Mouse (Mus musculus) frontal cortex, adult (tissue): ENCODE measurements around the gene Dnm1.
A peak's percentile ranks its signal among the peaks of the same experiment; 100 is the strongest.
"Not testable (repeated sequence)": the region's sequence is repeated elsewhere in the genome, so short reads cannot be mapped to it uniquely, and the experiment has no call there.

Experiments
- ATAC-seq: cut with Nextera tagmentation; 2 replicates; pipeline ENCODE4 v1.9.2; 2017; ENCODE audit warnings: mild to moderate bottlenecking, moderate library complexity, mixed read lengths; ENCODE audit not compliant: low TSS enrichment

The Dnm1 gene

DNA sequence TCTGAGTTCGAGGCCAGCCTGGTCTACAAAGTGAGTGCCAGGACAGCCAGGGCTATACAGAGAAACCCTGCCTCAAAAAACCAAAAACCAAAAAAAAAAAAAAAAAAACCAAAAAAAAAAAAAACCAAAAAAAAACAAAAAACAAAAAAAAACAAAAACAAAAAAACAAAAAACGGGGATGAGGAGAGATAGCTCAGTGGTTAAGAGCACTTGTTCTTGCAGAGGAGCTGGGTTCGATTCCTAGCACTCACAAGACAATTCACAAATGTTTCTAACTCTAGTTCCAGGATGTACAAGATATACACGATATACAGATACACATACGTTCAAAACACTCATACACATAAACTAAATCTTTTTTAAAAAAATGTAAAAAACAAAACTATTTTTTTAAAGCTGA lies 9.1 kb upstream of the Dnm1 start:
- ATAC-seq = not testable (repeated sequence)

DNA sequence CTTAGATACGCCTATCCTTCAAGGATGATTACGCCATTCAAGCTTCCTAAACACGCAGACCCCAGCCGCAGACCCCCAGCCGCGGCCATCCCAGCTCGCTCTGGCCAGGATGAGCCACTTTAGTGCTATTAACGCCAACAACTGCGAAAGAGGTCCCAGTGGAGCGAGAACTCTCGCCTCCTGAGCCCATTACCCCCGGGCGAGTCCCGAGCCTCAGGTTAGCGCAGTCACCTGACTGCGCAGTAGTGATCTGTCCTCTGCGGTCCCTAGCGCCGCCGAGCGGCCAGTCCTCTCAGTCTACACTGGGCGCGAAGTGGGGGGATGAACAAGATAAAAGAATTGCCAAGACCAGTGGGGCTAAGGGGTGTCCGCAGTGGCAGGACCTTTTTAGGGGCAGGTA lies 8.3 kb upstream of the Dnm1 start:
- ATAC-seq = peak; percentile 42; the same call in 1 of the 2 replicates

DNA sequence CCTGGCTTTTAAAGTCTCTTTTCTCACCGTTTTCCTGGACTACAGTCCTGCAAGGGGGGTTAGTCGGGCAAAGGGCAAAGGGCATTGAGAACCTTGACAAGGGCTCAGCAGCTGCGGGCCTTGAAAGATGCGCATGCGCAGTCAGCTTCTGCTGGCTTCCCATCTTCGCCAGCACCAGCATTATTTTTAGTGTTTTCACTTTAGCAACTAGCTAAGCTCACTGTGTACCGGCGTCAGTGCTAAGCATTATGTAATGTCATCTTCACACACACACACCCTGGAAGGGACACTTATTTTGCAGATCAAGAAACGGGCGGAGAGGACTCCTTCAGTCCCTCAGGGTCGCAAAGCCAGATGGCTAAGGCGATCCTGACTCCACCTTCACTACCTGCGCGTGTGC lies 7.6 kb upstream of the Dnm1 start:
- ATAC-seq = peak; percentile 55

DNA sequence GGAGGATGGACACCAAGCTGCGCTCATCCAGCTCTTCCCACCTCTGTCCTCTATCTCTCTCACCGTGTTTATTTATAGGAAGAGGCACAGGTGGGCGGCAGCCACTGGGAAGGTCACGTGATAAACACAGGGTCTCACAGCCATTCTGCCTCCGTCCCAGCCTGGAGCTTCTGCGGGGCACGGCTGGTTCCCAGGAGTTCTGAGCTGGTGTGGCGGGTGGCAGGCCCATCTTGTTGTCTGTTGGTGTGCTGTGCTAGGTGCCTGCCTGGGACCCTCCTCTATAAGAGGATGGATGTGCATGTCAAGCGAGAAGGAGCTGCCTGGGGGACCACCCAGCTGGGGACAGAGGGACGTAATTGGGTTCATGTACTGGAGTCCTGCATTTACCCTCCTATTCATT lies 5.2 kb upstream of the Dnm1 start:
- no peak for ATAC-seq

DNA sequence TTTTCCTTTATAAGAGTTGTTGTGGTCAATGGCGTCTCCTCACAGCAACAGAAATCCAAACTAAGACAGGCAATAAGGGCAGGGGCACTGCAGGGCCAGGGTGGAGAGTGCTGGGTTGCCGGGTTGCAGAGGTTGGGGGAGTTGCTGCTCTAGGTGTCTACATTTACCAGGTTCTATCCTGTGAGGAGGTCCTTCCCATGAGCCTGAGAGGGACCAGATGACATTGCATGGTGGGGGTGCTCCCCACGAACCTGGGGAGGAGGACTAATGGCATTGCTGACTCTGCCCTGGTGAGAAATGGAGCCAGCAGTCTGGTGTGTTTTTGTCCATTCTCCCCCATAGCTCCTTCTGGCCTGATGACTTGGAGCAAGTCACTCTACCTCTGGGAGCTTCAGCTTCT lies 4.6 kb upstream of the Dnm1 start:
- ATAC-seq = no peak

DNA sequence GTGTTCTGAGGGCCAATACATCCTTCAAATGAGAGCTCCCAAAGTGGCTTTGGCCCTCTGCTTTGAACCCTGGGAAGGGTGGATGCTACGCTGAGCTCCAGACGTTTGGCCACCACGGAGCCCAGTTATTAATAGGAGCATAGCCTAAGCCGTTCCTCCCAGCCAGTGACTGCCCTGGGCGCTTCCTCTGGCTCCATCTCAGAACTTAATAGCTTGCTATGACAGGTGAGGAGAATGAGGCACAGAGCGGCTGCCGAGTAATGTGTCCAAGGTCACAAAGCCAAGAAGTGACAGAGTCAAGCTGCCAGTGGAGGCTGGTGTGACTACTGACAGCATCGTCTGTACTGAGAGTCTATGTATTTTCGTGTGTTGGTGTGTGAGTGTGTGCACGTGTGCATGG lies 3.1 kb upstream of the Dnm1 start:
- no peak for ATAC-seq

DNA sequence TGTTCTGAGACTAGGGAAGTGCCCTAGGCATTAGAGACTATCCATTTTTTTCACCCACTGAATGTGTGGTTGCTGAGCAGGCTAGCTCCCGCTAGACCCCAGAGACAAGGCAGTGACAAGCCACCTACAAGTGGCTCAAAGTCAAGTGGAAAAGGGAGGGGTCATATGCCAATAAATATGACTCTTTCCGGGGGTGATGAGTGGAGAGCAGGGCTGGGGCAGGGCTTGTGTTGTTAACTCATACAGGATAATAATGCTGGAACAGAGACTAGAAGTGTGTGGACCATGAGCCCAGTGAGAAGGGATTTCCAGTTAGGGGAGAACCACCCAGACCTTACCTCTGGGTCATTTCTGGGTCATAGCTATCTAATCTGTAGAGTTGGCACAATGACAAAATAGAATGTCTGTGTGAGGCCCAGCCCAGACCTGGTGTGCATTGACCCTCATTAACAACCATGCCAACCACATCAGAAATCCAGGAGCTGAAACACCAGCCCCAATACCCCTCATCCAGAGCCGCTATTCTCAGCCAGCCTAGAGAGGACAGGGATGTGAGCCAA lies 1.3 kb upstream of the Dnm1 start:
- ATAC-seq = no peak

DNA sequence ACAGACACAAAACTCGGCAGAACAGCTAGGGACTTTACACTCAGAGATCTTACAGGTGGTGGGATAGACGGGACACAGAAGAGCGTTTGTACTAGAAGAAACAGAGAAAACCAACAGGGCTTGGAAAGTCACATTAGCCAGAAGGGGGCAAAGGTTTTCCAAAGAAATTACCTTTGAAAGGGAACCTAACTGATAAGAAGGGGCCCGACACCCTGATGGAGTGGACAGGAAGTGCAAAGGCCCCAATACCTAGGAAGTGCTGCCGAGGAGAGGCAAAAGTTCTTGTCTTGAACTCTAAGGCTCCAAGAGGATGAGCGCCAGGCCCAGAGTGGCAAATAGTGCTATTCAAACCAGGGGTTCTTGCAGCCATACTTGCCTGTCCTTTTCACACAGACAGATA lies 698 bp upstream of the Dnm1 start:
- no peak for ATAC-seq

DNA sequence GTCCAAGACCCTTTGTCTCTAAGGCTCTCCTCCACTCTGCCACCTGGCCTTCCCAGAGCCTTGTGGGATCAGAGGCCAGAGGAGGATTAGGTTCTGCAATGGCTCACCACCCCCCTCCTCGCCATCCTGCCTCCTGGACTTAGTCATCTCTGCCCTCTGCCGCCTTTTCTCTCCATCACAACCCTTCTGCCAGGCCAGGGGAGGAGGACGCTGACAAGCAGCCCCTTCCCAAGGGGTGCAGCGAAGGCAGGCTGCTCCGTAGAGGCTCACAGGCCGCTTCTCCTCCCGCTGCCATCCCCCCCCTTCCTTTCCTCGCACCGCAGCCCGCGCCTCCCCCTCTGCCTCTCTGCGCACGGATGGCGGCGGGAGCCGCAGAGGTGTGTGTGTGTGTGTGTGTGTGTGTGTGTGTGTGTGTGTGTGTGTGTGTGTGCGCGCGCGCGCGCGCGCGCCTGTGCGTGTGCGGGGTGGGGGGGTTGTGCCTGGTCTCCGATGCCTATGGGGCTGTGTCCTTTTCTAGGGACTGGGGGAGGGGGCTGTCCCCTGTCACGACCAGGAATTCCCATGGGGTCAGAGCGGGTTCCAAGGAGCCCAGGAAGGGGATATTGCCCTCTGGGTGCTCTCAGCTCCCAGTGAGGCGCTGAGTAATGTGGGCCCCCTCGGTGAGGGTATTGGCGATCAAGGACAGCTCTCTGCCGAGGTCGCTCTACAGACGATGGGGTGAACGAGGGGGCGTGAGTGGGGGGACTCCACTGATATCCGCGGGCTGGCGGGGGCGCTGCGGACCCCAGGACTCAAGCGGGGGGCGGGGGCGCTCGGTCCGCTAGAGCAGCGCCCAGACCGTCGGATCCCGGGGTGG lies 759 bp downstream of the Dnm1 start, which contains the start of gene Ciz1:
Gene Ciz1 (plus strand): TSS at position 177 of the 856 bp plus-strand sequence.
- peak; percentile 6; the same call in 1 of the 2 replicates for ATAC-seq

DNA sequence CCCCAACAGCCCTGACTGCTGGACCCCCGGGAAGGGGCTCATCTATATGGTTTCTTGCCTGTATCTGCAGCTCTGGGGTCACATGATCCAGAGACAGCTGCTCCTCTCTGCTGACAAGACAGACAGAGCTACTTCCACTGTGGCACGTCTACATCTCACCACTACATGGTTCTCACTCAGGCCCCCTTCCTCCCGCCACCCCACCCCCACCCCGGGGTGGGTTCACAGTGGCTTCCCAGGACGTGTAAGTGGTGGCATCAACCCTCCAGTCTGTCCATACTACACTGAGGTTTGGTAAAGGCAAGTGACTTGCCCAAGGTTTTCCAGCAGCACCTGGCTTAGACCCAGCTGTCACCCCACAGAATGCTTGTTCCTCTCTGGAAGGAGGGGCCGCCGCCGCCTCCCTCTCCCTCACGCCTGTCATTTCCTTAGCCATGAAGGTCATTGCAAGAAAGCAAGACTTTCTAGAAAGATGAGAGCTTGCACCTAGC lies 1.6 kb downstream of the Dnm1 start:
- ATAC-seq = peak; percentile 7; the same call in 1 of the 2 replicates

DNA sequence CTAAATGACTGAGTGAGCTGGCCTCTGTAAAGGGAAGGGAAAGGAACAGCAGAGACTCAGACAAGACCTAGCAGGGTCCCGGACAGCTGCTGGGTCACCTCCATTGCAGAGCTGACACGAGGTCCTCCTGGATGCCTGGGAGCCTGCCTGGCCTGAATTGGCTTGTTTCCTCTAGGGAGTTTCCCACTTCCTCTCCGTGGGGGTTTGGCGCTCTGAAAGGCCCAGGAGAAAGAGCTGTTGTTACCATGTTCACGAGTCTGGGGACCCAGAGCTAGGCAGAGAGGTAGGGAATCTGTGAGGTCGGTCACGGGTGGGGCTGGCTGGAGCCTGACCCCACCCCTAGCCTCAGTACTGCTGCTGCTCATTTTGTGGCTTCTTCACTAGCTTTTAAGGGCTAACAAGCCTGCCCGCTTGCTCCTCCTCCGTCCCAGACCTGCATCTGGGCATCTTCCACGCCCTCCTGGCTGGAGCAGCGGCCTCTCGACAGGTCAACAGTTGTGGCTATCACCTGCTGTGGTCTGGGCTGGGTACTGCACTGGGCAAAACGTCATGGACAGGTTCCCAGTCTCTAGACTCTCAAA lies 2.6 kb downstream of the Dnm1 start:
- ATAC-seq = no peak

DNA sequence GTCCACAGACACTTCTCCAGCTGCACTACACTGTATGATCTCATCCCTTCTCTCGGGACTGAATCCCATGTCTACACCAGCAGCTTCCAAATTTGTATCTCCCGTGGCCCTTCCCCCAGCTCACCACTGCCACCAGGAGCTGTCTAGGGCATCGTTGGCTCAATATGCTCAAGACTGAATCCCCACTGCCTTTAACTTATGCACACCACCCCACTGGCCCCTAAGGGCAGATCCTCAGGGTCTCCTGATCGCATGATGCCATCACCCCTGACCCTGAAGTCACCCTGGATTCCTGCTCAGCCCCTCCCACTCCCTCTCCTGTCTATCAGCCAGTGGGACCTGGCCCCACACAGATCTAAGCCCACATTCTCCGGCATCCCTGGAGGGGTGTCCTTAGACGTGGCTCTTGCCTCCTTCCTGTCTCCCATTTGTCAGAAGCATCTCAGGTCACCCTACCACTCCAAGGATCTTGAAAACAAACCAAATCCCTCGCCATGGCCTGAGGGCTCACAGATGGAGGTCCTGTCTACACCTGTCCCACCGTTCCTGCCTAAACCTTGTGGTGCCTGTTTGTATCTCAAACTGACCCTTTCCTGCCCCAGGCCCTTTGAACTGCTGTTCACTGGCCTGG lies 3.4 kb downstream of the Dnm1 start:
- peak; percentile 39; the same call in 1 of the 2 replicates for ATAC-seq

DNA sequence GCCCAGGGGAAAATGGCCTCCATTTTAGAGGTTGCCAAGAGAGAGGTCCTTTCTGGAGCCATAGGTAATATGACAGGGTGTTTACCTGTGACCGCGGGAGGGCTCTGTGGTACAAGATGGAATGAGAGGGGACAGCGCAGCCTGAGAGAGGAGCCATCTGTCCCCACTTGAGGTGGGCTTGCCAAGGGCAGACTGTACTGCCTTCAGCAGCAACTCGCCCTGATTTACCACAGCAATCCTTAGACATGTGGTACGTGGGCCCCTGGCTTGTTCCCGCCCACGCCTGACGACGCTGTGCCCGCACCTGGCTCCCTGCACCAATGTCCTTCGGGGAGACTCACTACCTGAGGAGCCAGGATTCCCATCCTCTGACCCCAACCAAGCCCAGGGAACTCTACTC lies 4.8 kb downstream of the Dnm1 start:
- ATAC-seq = peak; percentile 21; the same call in 1 of the 2 replicates

DNA sequence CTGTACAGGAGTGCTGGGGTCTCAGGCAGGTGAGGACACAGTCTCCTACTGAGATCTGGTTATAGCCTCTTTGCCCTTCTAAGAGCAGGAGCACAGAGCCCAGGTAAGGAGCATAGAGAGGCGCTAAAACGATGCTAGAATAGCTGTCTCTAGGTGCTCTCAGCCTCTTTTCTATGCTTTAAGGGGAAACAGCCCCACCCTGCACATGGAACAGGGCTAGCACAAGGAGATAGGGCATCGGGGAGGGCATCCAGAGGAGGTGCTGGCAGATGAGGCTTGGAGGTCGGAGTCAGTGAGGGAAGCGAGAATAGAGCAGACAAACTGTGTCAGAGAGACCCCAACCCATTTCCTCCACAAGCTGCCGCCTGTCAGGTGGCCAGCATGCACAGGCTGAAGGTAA lies 6.1 kb downstream of the Dnm1 start:
- ATAC-seq = no peak

DNA sequence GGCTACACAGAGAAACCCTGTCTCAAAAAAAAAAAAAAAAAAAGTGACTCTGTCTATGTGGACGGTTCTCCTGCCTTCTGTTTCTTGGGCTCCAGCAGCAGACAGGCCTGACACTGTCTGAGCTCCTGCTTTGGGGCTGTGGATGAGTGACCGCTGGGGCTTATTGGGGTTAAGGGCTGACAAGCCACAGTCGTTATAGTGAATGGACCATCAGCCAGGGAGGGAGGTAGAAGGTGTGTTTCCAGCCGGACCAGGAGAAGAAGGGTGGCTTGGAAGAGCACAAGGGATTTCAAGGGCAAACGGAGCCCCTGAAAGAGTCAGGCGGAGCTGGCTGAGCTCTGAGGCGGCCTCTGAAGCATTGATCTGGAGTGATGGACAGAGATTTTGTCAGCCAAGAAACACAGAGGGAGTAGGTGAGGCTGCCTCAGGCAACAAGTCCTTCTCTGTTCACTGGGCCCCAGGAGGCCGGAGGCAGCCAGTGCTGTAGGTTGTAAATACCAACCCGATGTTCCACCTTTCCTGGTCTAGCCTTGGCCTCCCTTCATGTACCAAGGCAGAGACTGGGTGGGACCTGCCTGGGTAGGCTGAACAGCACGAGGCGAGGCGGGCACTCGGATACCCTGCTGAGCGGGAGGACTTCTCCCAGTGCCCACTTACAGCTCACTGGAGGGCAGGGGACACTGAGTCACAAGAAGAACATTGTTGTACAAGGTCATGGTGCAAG lies 8.4 kb downstream of the Dnm1 start:
- ATAC-seq = no peak

DNA sequence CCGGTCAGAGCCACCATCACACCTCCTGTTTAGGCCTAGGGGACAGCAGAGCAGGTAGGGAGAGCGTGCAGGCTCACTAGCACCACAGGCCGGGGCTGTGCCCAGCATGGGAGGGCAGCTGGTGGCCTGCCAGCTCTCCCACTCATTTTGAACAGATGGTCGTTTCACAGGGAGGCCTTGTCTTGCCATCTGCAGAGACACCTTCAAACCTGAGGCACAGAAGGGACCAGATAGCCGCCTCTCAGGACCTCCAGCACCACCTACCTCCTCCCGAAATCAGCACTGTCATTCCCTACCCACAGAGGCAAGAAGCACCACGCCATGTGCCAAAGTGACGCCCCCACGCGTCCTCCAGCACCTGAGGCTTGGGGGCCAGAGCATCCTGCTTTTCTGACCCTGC lies 9.1 kb downstream of the Dnm1 start:
- ATAC-seq = no peak

DNA sequence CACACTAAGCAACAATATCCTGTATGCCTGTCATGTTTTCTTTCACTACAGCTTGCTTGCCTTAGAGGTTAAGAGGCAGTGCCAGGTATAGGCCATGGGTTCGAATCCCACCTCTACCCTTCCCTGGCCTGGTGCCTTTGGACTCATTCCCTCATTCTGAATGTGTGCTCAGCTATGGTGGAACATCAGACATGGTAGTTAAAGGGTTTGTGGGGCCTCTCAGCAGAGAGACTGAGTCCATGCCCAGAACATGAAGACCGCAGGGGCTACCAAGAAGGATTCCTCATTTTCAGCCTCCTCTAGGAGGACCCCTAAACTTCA lies 9.8 kb downstream of the Dnm1 start:
- no peak for ATAC-seq

DNA sequence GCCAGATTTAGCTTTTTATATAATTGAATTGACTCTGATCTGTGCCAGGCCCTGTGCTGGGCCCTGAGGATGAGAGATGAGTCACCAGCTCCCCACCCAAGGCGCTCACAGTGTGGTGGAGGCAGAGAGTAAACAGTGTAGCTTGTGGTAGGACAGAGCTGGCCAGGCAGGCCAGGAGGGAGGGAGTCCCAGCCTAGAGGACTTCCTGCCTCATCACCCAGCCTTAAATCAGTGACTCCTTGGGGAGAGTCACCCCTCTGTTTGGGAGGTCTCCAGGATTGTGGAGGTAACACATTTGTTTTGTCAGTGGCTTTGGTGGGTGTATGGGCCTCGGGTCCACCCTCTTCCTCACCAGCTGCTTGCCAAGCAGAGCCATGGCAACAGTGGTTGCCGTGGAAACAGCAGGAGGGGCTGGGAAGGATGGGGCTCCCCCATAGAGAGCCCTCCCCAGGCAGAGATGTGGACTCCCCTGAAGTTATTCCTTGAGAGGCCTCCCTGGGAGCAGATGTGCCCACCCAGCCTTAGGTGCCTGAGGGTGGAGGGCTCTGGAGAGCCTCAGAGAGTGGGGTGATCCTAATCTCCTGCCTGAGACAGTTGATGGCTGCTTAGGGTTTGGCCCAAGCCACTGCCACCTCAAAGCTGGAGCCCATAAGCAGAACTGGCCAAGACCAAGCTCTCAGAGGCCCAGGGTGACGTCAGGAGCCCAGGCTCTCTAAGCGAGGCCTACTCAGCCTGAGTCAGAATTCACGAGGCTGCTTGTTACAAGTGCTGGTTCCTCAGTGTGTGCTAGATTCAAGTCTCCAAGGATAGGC lies 10.4 kb downstream of the Dnm1 start:
- ATAC-seq = peak; percentile 74

DNA sequence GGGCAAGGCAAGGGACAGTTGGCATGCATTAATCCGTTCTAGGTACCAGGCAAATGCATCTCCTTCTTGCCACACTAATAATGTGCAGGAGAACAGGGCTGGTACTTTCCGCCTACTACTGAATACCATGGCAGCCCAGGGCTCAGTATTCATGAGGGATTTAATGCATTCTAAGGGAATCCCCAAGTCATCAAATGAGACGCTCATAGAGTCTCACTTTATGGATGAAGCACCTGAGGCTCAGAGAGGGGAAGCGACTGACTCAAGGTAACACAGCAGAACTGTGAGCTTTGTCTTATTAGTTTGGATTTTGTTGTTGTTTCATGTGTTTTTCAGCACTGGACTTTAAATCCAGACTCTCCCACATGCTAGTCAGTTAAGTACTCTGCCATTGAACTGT lies 11.1 kb downstream of the Dnm1 start:
- ATAC-seq = no peak

DNA sequence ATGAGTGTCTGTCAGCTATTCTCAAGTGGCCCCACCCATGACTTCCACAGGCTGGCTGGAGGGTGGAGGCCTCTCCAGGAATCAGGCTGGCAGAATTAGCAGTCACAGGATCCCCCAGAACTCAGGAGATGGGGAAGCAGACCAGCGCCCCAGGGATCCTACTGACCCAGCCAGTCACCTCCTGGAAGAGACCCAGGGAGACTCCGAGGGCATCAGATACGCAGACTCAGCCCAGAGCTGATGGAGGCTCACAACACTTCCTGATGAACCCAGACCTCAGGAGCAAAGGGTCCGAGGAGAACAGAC lies 11.6 kb downstream of the Dnm1 start:
- no peak; the same call in 1 of the 2 replicates for ATAC-seq
